Mouse (Mus musculus): ENCODE measurements around the gene Evi2b. TPM values are rescaled to one million over a fixed set of nuclear protein-coding genes. Genes with fewer than 3 reads are reported as not detected.

Gene Evi2b
- total and polyA plus RNA-seq, 2 experiments from 2014 or later: 0.23 to 0.77 TPM

DNA sequence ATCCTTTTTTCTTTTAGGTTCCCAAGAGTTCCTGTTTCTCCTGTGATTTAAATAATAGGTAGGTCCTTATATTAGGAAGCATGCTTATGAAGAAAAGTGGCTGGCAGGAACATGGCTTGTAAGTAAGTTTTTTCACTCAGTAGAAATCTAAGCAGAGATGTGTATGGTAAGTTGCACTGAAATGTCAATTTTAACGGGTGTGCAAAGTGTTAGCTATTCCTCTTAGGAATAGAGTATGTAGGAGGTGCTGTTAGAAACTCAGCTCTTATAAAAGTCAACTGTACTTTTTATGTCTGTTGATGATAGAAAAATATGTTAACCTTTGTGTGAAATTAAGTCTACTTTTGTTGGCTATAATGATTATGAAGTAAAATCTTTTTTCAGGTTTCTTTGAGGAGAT lies 55.5 kb downstream of the Evi2b start:
- Histone ChIP-seq H3K4me1 (ENCODE audit: insufficient read depth, low read length) (no peaks in the 10 kb centered on the region), H3K4me3 (ENCODE audit: low read depth, low read length) (no peak overlapping the region), H3K4me2 (ENCODE audit: low read depth, low read length, poor library complexity, severe bottlenecking) (no peak overlapping the region), H3K9me3 (ENCODE audit: low read length) (no peaks in the 10 kb centered on the region), H3K27me3 (ENCODE audit: insufficient read depth, low read length) (no peaks in the 10 kb centered on the region), H3K9ac (replicated peaks; ENCODE audit: low read length, poor library complexity, severe bottlenecking) (no peak overlapping the region), H3K36me3 (ENCODE audit: insufficient read depth, low read length) (peaks cover 31% of the 10 kb centered on the region), H3K27ac (ENCODE audit: low read depth, low read length) (no peak overlapping the region)
- no peak for TF ChIP-seq CTCF (IDR thresholded peaks at IDR 0.05)
- ATAC-seq (ENCODE audit: low FRiP score) (no peak), DNase-seq (ENCODE audit: low spot score) (no peak)
- WGBS: 70% methylated on average over 1 of the region's 1 CpGs

Other genes starting within 250 kb of the Evi2b start
- gene Gm9964, start 226.9 kb downstream of the Evi2b start, total RNA-seq (2014; rRNA removed): not detected in 2 replicates
- 0.22 TPM in 1 of 2 replicates, not detected in the other for gene Gm9964, start 226.9 kb downstream of the Evi2b start, polyA plus RNA-seq (2015; fragmentation: Nextera tagmentation; extraction: Ambion mirVana)
- 83.0 and 99.1 TPM in 2 replicates for gene Nf1, start 184.1 kb downstream of the Evi2b start, total RNA-seq (2014; rRNA removed)
- 7.0 and 7.3 TPM in 2 replicates for gene Nf1, start 184.1 kb downstream of the Evi2b start, polyA plus RNA-seq (2015; fragmentation: Nextera tagmentation; extraction: Ambion mirVana)
- 20.5 and 31.4 TPM in 2 replicates for gene Omg, start 19.7 kb downstream of the Evi2b start, total RNA-seq (2014; rRNA removed)
- gene Omg, start 19.7 kb downstream of the Evi2b start, polyA plus RNA-seq (2015; fragmentation: Nextera tagmentation; extraction: Ambion mirVana): 27.2 and 34.3 TPM in 2 replicates
- 0.24 TPM in 1 of 2 replicates, not detected in the other for gene Evi2, start 6.8 kb upstream of the Evi2b start, total RNA-seq (2014; rRNA removed)
- gene Evi2, start 6.8 kb upstream of the Evi2b start, polyA plus RNA-seq (2015; fragmentation: Nextera tagmentation; extraction: Ambion mirVana): 0.26 and 0.28 TPM in 2 replicates
- 2.3 and 2.7 TPM in 2 replicates for gene Evi2a, start 6.8 kb upstream of the Evi2b start, total RNA-seq (2014; rRNA removed)
- gene Evi2a, start 6.8 kb upstream of the Evi2b start, polyA plus RNA-seq (2015; fragmentation: Nextera tagmentation; extraction: Ambion mirVana): 4.0 and 4.7 TPM in 2 replicates
- 68.1 and 68.3 TPM in 2 replicates for gene Rab11fip4, start 67.5 kb upstream of the Evi2b start, total RNA-seq (2014; rRNA removed)
- 19.0 and 19.9 TPM in 2 replicates for gene Rab11fip4, start 67.5 kb upstream of the Evi2b start, polyA plus RNA-seq (2015; fragmentation: Nextera tagmentation; extraction: Ambion mirVana)

Measured in midbrain, postnatal 0 days (tissue).